Comparison of ENCODE assay signal across 24 mouse cellular contexts in the genomic region with DNA sequence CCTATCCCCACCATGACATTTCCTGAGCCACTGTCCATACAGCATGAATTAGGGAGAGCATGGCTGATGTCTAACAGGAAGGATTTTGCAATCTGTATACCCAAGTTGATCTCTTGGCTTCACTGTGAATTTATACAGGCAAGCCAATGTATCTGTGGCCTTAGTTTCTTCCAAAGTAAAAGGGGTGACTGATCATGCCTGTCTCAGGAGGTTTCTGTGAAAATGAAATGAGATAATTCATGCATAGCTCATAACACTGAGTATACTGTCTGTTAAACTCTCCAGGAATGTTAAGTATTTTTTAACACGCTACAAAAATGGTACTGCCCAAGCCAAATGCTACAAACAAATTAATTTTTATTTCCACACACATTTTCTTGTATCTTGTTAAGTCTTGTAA. TPM values are rescaled to one million over a fixed set of nuclear protein-coding genes. Genes with fewer than 3 reads are reported as not detected.
"Had no signal": no experiment of that assay in that cellular context is flagged by ENCODE, and none has a peak within 500 bp of the region (broad histone marks: within the 10 kb centered on the region; RNA-seq: fewer than 3 reads in every experiment).

No protein-coding gene starts in this region.

- H3K4me3 ChIP-seq: limb, embryonic 12.5 days; limb, embryonic 15.5 days; lung, embryonic 15.5 days; megakaryocyte, embryonic 14.5 days; midbrain, embryonic 10.5 days; midbrain, embryonic 15.5 days; neural tube, embryonic 12.5 days; neural tube, embryonic 15.5 days had no signal

- H3K9me3 ChIP-seq: limb, embryonic 12.5 days; limb, embryonic 15.5 days; lung, embryonic 15.5 days; megakaryocyte, embryonic 14.5 days; midbrain, embryonic 10.5 days; midbrain, embryonic 15.5 days; neural tube, embryonic 12.5 days; neural tube, embryonic 15.5 days had no signal

- ATAC-seq: liver, postnatal 0 days; midbrain, embryonic 15.5 days had no signal

- H3K27me3 ChIP-seq: limb, embryonic 12.5 days; limb, embryonic 15.5 days; lung, embryonic 15.5 days; megakaryocyte, embryonic 14.5 days; midbrain, embryonic 15.5 days; neural tube, embryonic 12.5 days; neural tube, embryonic 15.5 days had no signal

- DNase-seq: kidney, adult 2 months; kidney, postnatal 14 days; kidney, postnatal 4 days; left cerebral cortex, postnatal 4 days; liver, postnatal 0 days; right cerebral cortex, adult 18-20 months; right cerebral cortex, postnatal 14 days; right cerebral cortex, postnatal 4 days; thymus, adult 2 months; thymus, postnatal 14 days; thymus, postnatal 4 days had no signal

- H3K4me2 ChIP-seq: limb, embryonic 12.5 days; limb, embryonic 15.5 days; liver, embryonic 11.5 days; lung, embryonic 15.5 days; midbrain, embryonic 15.5 days; neural tube, embryonic 12.5 days; neural tube, embryonic 15.5 days had no signal

- H3K27ac ChIP-seq: limb, embryonic 12.5 days; limb, embryonic 15.5 days; liver, embryonic 14.5 days; lung, embryonic 15.5 days; midbrain, embryonic 10.5 days; midbrain, embryonic 15.5 days; neural tube, embryonic 12.5 days; neural tube, embryonic 15.5 days; stomach, postnatal 0 days had no signal

- H3K9ac ChIP-seq: limb, embryonic 12.5 days; limb, embryonic 15.5 days; liver, embryonic 14.5 days; liver, postnatal 0 days; lung, embryonic 15.5 days; midbrain, embryonic 15.5 days; neural tube, embryonic 12.5 days; neural tube, embryonic 15.5 days had no signal

- H3K4me1 ChIP-seq: limb, embryonic 12.5 days; limb, embryonic 15.5 days; lung, embryonic 15.5 days; megakaryocyte, embryonic 14.5 days; midbrain, embryonic 10.5 days; midbrain, embryonic 15.5 days; neural tube, embryonic 12.5 days; neural tube, embryonic 15.5 days had no signal

- H3K36me3 ChIP-seq: limb, embryonic 12.5 days; limb, embryonic 15.5 days; lung, embryonic 15.5 days; midbrain, embryonic 10.5 days; midbrain, embryonic 15.5 days; neural tube, embryonic 12.5 days; neural tube, embryonic 15.5 days had no signal

RNA-seq across cellular contexts. Expression of gene Olfr456, which starts 26.4 kb away (rescaled TPM):
- polyA plus RNA-seq: kidney, adult 2 months; kidney, embryonic 14.5 days; limb, embryonic 12.5 days; limb, embryonic 15.5 days; liver, embryonic 11.5 days; liver, embryonic 14.5 days; liver, postnatal 0 days; lung, embryonic 15.5 days; midbrain, embryonic 10.5 days; midbrain, embryonic 15.5 days; neural tube, embryonic 12.5 days; neural tube, embryonic 15.5 days; stomach, embryonic 14.5 days; stomach, postnatal 0 days; thymus, adult 2 months had no signal

RNA-seq across cellular contexts. Expression of gene Olfr455, which starts 33.9 kb away (rescaled TPM):
- polyA plus RNA-seq: kidney, adult 2 months; kidney, embryonic 14.5 days; limb, embryonic 12.5 days; limb, embryonic 15.5 days; liver, embryonic 11.5 days; liver, embryonic 14.5 days; liver, postnatal 0 days; lung, embryonic 15.5 days; midbrain, embryonic 10.5 days; midbrain, embryonic 15.5 days; neural tube, embryonic 12.5 days; neural tube, embryonic 15.5 days; stomach, embryonic 14.5 days; stomach, postnatal 0 days; thymus, adult 2 months had no signal

RNA-seq across cellular contexts. Expression of gene Olfr457, which starts 37.3 kb away (rescaled TPM):
- polyA plus RNA-seq: kidney, adult 2 months; limb, embryonic 12.5 days; limb, embryonic 15.5 days; liver, embryonic 11.5 days; liver, embryonic 14.5 days; liver, postnatal 0 days; lung, embryonic 15.5 days; midbrain, embryonic 10.5 days; midbrain, embryonic 15.5 days; neural tube, embryonic 12.5 days; neural tube, embryonic 15.5 days; stomach, embryonic 14.5 days; stomach, postnatal 0 days; thymus, adult 2 months had no signal

RNA-seq across cellular contexts. Expression of gene Olfr458, which starts 48.5 kb away (rescaled TPM):
- polyA plus RNA-seq: kidney, adult 2 months; kidney, embryonic 14.5 days; limb, embryonic 12.5 days; limb, embryonic 15.5 days; liver, embryonic 11.5 days; liver, embryonic 14.5 days; liver, postnatal 0 days; lung, embryonic 15.5 days; midbrain, embryonic 10.5 days; midbrain, embryonic 15.5 days; neural tube, embryonic 12.5 days; neural tube, embryonic 15.5 days; stomach, embryonic 14.5 days; stomach, postnatal 0 days; thymus, adult 2 months had no signal
